Mouse (Mus musculus) erythroblast, adult 5-6 weeks (primary cell): ENCODE measurements around the gene Naip1. TPM values are rescaled to one million over a fixed set of nuclear protein-coding genes. Genes with fewer than 3 reads are reported as not detected.
"Not testable (repeated sequence)": the region's sequence is repeated elsewhere in the genome, so short reads cannot be mapped to it uniquely, and the experiment has no call there.

Source experiments
- ATAC-seq: replicated peaks from 2 replicates; pipeline ENCODE4 v1.8.0; 2016; ENCODE audit warnings: moderate number of reproducible peaks, mild to moderate bottlenecking, moderate TSS enrichment, inconsistent platforms; ENCODE audit not compliant: poor library complexity, low FRiP score, severe bottlenecking
- total RNA-seq, 2 experiments: library from RNA; stranded (forward) in 1 of 2; stranded (reverse) in 1 of 2; fragments of 150-400 nt in 1 of 2; fragments of 200-764, 138-1000 nt in 1 of 2; gene quantifications; 2 replicates each; pipeline versions ENCODE4 v1.2.3 to v1.2.4; 2015 to 2017; ENCODE audit warnings: low replicate concordance in 2 of 2

Naip1 gene
- total RNA-seq (2015; ENCODE audit: low replicate concordance) (not detected in 2 replicates), total RNA-seq (2017; ENCODE audit: low replicate concordance) (0.14 and 0.51 TPM in 2 replicates)

DNA sequence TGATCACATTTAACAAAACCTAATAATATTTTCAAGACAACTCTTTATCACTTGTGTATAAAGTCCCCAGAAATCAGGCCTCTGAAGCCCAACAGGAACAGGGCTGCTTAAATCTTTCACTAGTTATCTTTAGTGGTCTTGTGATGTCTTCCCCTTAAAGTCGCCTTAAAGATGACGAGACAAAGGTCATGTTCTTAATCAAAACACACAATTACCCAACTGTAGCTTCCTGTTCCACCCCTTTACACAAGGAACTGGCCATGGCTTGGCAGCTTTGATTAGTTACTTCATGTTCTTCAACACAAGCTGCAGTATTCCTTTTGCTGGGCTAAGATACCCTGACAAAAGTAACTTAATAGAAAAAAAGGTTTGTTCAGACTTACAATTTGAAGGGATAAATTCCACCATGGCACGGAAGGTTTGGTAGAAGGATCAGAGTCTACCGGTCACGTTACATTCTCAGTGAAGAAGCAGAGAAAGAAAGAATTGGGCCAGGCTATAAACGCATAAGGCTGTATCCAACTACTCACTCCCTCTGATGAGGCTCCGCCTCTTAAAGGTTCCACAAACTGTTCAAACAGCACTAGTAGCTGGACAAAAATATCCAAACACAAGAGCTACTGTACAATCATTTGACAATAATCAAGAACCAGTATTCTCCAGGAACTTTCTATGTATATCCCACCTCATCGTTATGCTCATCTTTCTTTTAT, at the start of gene Naip1:
Naip1 (minus strand) TSS at position 455 of the 713 bp plus-strand sequence.
- ATAC-seq, result not testable (repeated sequence)

- ATAC-seq, result not testable (repeated sequence)
Measured at GRCm38 (mm10) chr13:100499625-100500024, 47.0 kb upstream of the Naip1 start.

- ATAC-seq, result no peak
Measured at GRCm38 (mm10) chr13:100495337-100495736, 42.7 kb upstream of the Naip1 start.

DNA sequence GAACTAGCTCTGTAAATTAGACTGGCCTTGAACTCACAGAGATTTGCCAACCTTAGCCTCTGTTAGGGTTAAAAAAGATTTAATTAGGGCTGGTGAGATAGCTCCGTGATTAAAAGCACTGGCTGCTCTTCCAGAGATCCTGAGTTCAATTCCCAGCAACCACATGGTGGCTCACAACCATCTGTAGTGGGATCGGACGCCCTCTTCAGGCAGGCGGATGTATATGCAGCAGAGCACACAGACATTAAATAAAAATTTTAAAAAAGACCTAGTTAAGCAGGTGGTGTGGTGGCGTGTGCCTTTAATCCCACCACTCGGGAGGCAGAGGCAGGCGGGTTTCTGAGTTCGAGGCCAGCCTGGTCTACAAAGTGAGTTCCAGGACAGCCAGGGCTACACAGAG, 41.7 kb upstream of the Naip1 start:
- not testable (repeated sequence) for ATAC-seq

GRCm38 (mm10) chr13:100493313-100493712, 40.6 kb upstream of the Naip1 start:
- no peak for ATAC-seq

- peak; percentile 95 for ATAC-seq
Measured at GRCm38 (mm10) chr13:100492061-100492787, 39.6 kb upstream of the Naip1 start, which contains the start of gene Gtf2h2. Gene Gtf2h2, minus strand, starts transcription at chr13:100492579.

DNA sequence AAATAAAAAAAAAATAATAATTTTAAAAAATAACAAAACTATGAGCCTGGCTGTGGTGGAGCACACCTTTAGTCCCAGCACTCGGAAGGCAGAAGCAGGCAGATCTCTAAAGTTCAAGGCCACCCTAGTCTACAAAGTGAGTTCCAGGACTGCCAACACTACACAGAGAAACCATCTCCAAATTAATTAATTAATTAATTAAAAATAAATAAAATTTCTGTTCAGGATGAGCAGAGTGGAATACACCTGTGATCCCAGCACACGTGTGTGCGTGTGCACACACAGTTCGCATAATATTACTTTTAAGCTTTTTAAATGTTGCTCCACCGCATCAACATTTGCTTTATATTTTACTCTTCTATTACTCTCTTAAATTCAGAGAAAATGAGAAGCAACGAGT, 39.0 kb upstream of the Naip1 start:
- no peak for ATAC-seq

- no peak for ATAC-seq
Measured at GRCm38 (mm10) chr13:100490424-100490823, 37.8 kb upstream of the Naip1 start.

DNA sequence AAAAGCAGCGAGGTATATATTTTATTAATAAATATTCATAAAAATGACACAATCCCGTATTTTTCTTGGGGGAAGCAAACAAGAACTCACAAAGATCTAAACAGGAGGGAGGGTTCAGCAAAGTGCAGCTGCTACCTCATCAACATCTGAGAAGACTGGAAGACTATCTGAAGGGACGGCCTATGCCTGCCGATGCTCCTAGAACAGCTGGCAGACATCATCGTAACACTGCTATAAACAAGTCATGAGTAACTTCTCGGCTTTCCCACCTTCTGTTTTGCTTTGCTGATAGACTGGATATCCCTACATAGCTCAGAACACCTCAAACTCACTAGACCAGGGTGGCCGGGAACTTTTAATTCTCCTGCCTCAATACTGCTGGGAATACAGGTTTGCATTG, 30.9 kb upstream of the Naip1 start:
- ATAC-seq, result no peak

GRCm38 (mm10) chr13:100463527-100464222, 11.0 kb upstream of the Naip1 start:
- ATAC-seq, result peak; percentile 93

DNA sequence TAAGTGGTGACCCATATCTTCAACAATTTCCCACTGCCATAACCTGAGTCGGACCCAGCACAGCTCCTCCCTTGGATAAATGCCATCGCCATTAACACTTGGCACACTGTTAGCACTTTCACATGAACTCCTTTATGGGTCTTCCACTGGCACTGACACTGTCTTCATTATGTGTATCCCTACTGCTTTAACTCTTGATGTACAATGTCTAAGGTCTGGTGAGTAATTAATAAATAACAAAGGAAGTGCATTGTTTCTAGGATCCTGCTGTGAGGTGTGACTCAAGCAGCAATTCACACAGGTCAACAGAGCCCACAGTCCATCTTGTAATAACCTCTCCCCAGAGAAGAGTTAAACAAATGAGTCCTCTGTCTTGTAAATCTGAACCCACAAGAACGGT, 8.7 kb upstream of the Naip1 start:
- ATAC-seq, result no peak

DNA sequence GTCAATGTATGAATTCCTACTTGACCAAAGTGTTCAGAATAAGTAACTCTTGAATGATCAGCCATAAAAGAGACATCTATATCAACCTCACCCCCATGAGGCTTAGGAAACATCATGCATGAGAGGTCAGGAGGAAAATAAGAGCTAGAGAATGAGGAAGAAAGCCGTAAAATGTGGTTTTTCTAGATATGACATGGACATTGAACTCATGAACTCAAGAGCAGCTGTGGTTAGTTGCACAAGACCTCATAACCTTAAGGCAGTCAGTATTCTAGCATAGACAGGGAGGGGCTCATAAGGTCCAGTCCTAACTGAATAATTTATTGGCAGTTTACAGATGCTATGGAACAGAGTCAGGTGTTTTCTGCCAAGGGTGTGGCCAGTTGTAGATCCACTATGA, 3.2 kb downstream of the Naip1 start:
- ATAC-seq, result no peak

DNA sequence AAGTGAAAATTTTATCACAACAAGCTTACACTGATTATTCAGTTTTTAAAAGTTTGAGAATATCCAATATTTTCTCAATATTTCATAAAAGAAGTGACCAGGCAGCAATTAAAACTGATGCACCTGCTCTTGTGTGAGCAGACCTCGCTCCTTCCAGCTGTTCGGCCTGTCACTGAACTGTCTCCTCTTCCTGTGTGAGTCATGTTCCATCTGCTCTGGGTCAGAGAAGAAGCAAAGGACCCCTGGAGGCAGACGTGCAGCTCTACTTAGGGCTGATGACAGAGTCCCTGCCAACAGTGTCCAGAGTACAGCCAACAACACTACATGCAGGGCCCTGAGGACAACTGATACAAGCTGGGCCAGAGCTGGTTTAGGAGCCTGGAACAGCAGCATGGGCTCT, 12.6 kb downstream of the Naip1 start:
- ATAC-seq, result no peak

DNA sequence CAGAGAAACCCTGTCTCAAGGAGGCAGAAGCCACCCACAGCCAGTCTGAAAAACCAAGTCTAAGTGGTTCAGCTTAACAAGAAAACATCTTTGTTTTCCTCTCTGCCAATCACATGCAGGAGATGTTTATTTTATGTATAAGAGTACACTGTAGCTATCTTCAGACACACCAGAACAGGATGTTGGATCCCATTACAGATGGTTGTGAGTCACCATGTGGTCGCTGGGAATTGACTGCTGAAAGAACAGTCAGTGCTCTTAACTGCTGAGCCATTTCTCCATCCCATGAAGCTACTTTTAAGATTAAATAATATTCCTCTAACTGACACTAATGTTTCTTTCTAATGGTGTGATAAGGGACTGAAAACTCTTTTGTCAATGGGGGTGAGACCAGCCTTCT, 14.0 kb downstream of the Naip1 start:
- ATAC-seq, result no peak

GRCm38 (mm10) chr13:100437322-100437825, 15.3 kb downstream of the Naip1 start:
- no peak for ATAC-seq

GRCm38 (mm10) chr13:100436556-100437163, 16.0 kb downstream of the Naip1 start:
- not testable (repeated sequence) for ATAC-seq

- ATAC-seq, result not testable (repeated sequence)
Measured at GRCm38 (mm10) chr13:100419958-100420357, 32.7 kb downstream of the Naip1 start.

- no peak for ATAC-seq
Measured at GRCm38 (mm10) chr13:100414428-100414827, 38.2 kb downstream of the Naip1 start.

- ATAC-seq, result no peak
Measured at GRCm38 (mm10) chr13:100409825-100410224, 42.8 kb downstream of the Naip1 start.

DNA sequence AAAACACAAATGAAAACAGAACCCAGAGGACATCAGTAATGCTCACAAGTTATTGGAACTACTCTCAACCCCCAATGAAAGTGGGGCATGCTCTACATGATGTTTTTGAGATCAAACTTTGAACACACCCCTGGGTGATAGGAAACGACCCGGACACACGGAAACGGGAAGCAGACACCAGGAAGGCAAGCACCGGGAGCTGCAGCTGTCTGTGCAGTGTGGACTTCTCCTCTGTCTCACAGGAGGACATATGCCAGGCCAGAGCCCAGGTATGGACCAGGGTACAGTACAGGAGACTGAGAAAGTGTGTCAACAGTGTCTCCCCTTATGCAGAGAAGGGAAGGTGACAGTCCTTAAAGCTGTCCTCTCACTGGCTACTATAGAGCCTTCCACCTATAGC, 43.5 kb downstream of the Naip1 start:
- ATAC-seq, result no peak
